Comparison of ENCODE assay signal across 1 mouse cellular context in genomic region chr9:57814014-57814413, GRCm38 (mm10).
A peak's percentile ranks its signal among the peaks of the same experiment; 100 is the strongest.
TF ChIP-seq lines count a peak whose summit lies in the region.

No protein-coding gene starts in this region.

TF ChIP-seq in CH12.LX, 34 proteins besides CTCF, POLR2A, EP300 and RAD21 (continued from another document):
- TF ChIP-seq USF2 (conservative IDR thresholded peaks at IDR 0.05; ENCODE audit: low read depth, low read length): no peak
- no peak for TF ChIP-seq ELF1 (IDR thresholded peaks at IDR 0.05; ENCODE audit: low read depth, low read length)
- no peak for TF ChIP-seq CHD1 (IDR thresholded peaks at IDR 0.05; ENCODE audit: low read depth, low read length)
- no peak for TF ChIP-seq UBTF (IDR thresholded peaks at IDR 0.05; ENCODE audit: low read depth, low read length)
- no peak for TF ChIP-seq KAT2A (IDR thresholded peaks at IDR 0.05; ENCODE audit: insufficient replicate concordance, low read length)
- TF ChIP-seq SIN3A (IDR thresholded peaks at IDR 0.05; ENCODE audit: low read length): peak; percentile 43
- TF ChIP-seq JUND (conservative IDR thresholded peaks at IDR 0.05; ENCODE audit: low read depth, low read length): 0 out of 2 replicates have a peak, but pooled peaks have one; percentile 37
- no peak for TF ChIP-seq PAX5 (IDR thresholded peaks at IDR 0.05; ENCODE audit: low read length)
- 0 out of 2 replicates have a peak, but pooled peaks have one; percentile 43 for TF ChIP-seq RCOR1 (conservative IDR thresholded peaks at IDR 0.05; ENCODE audit: low read depth, low read length)
- TF ChIP-seq POLR2AphosphoS2 (IDR thresholded peaks at IDR 0.05; ENCODE audit: low read depth, low read length): no peak
- TF ChIP-seq IRF4 (IDR thresholded peaks at IDR 0.05; ENCODE audit: low read depth, low read length): peak; percentile 43; the same call in 1 of the 2 replicates
- no peak for TF ChIP-seq NRF1 (IDR thresholded peaks at IDR 0.05; ENCODE audit: low read depth, low read length)
